Mouse (Mus musculus) lung, postnatal 0 days (tissue): ENCODE results near the gene Sdhc. TPM values are rescaled to one million over a fixed set of nuclear protein-coding genes. Genes with fewer than 3 reads are reported as not detected.

Experiments used
- ATAC-seq: fragments of 200-750 bp; cut with Nextera tagmentation; 2 replicates; pipeline ENCODE4 v1.8.0; 2017; ENCODE audit warnings: moderate library complexity
- DNase-seq: peaks from one replicate; pipeline ENCODE4 v3.0.0-alpha.2; 2016; ENCODE audit warnings: low spot score
- H3K27ac ChIP-seq: fragments of 300-500 bp; sonication (generic); 2 replicates; pipeline ENCODE4 v1.5.1; 2014; ENCODE audit warnings: antibody characterized with exemption, mild to moderate bottlenecking, low read length, mixed read lengths
- H3K27me3 ChIP-seq: fragments of 300-500 bp; sonication (generic); replicated peaks from 2 replicates; pipeline ENCODE4 v1.6.1; 2014; ENCODE audit warnings: low read length, mixed read lengths; ENCODE audit not compliant: insufficient read depth
- H3K36me3 ChIP-seq: fragments of 300-500 bp; sonication (generic); 2 replicates; pipeline ENCODE4 v1.6.1; 2014; ENCODE audit warnings: low read length, mixed read lengths; ENCODE audit not compliant: insufficient read depth
- H3K4me1 ChIP-seq: fragments of 300-500 bp; sonication (generic); 2 replicates; pipeline ENCODE4 v1.6.1; 2014; ENCODE audit warnings: antibody characterized with exemption, low read depth, low read length, mixed read lengths; ENCODE audit not compliant: insufficient read depth
- H3K4me2 ChIP-seq: fragments of 300-500 bp; sonication (generic); replicated peaks from 2 replicates; pipeline ENCODE4 v1.6.1; 2014; ENCODE audit warnings: low read depth, mild to moderate bottlenecking, low read length, moderate library complexity, mixed read lengths
- H3K4me3 ChIP-seq: fragments of 300-500 bp; sonication (generic); 2 replicates; pipeline ENCODE4 v1.5.1; 2014; ENCODE audit warnings: low read depth, low read length
- H3K9ac ChIP-seq: fragments of 300-500 bp; sonication (generic); replicated peaks from 2 replicates; pipeline ENCODE4 v1.6.1; 2014; ENCODE audit warnings: low read depth, mild to moderate bottlenecking
- H3K9me3 ChIP-seq: fragments of 300-500 bp; sonication (generic); 2 replicates; pipeline ENCODE4 v1.6.1; 2016; ENCODE audit warnings: low read length, mixed read lengths
- CTCF ChIP-seq: IDR thresholded peaks from 2 replicates; pipeline ENCODE4 v1.5.1; 2016; ENCODE audit warnings: antibody characterized with exemption, mild to moderate bottlenecking
- EP300 ChIP-seq: IDR thresholded peaks from 2 replicates; pipeline ENCODE4 v1.6.1; 2016; ENCODE audit warnings: antibody characterized with exemption, mild to moderate bottlenecking, control low read depth
- WGBS: fragments of 180-500 bp; shearing (Covaris S2); extraction: QIAGEN DNeasy Blood & Tissue Kit; methylation state at CpG from one replicate; pipeline ENCODE4 v1.1.7; 2014; 5-methylcytosine and 5-hydroxymethylcytosine counted together
- polyA plus RNA-seq: library from polyadenylated mRNA; unstranded; fragments of >200 nt; fragmentation: Nextera tagmentation; extraction: Ambion mirVana; gene quantifications from 2 replicates; pipeline ENCODE4 v1.2.1, GENCODE M21; 2015

Gene Sdhc
- polyA plus RNA-seq, 1 experiment from 2014 or later: 157 TPM

GRCm38 (mm10) chr1:171102547-171103177 lies 47.7 kb downstream of the Sdhc start:
- Histone ChIP-seq H3K4me3 (peak overlapping the region; percentile 60), H3K9me3 (no peaks in the 10 kb centered on the region), H3K4me1 (no peaks in the 10 kb centered on the region), H3K36me3 (no peaks in the 10 kb centered on the region), H3K27me3 (no peaks in the 10 kb centered on the region), H3K4me2 (peak overlapping the region; percentile 58), H3K27ac (no peak overlapping the region), H3K9ac (0 out of 2 replicates have a peak overlapping the region, but pooled peaks have one; percentile 16)
- peak; percentile 91 for ATAC-seq
- TF ChIP-seq CTCF (no peak), EP300 (no peak)
- WGBS: 0% methylated on average over 35 of the region's 35 CpGs
- DNase-seq: peak; percentile 85

GRCm38 (mm10) chr1:171101733-171102546 lies 48.5 kb downstream of the Sdhc start:
- DNase-seq (peak; percentile 77), ATAC-seq (peak; percentile 86)
- H3K4me1 ChIP-seq: no peaks in the 10 kb centered on the region
- no peaks in the 10 kb centered on the region for H3K27me3 ChIP-seq
- H3K9ac ChIP-seq: no peak overlapping the region
- no peaks in the 10 kb centered on the region for H3K36me3 ChIP-seq
- H3K4me3 ChIP-seq: peak overlapping the region; percentile 60
- H3K27ac ChIP-seq: no peak overlapping the region
- no peaks in the 10 kb centered on the region for H3K9me3 ChIP-seq
- H3K4me2 ChIP-seq: peak overlapping the region; percentile 58
- WGBS: under 1% methylated on average over 40 of the region's 40 CpGs
- TF ChIP-seq EP300 (no peak), CTCF (peak; percentile 53)

GRCm38 (mm10) chr1:171101033-171101432 lies 49.4 kb downstream of the Sdhc start:
- H3K4me2 ChIP-seq: no peak overlapping the region
- no peaks in the 10 kb centered on the region for H3K27me3 ChIP-seq
- ATAC-seq (no peak), DNase-seq (no peak)
- H3K36me3 ChIP-seq: no peaks in the 10 kb centered on the region
- H3K27ac ChIP-seq: no peak overlapping the region
- H3K4me3 ChIP-seq: no peak overlapping the region
- no peak overlapping the region for H3K9ac ChIP-seq
- H3K4me1 ChIP-seq: no peaks in the 10 kb centered on the region
- TF ChIP-seq EP300 (no peak), CTCF (no peak)
- no peaks in the 10 kb centered on the region for H3K9me3 ChIP-seq
- 26% methylated on average over 2 of the region's 2 CpGs for WGBS

- DNase-seq: no peak
- H3K36me3 ChIP-seq: no peaks in the 10 kb centered on the region
- 37% methylated on average over 2 of the region's 2 CpGs for WGBS
- ATAC-seq: no peak
- no peak overlapping the region for H3K27ac ChIP-seq
- H3K27me3 ChIP-seq: no peaks in the 10 kb centered on the region
- H3K4me1 ChIP-seq: no peaks in the 10 kb centered on the region
- H3K4me3 ChIP-seq: no peak overlapping the region
- TF ChIP-seq CTCF (no peak), EP300 (no peak)
- no peaks in the 10 kb centered on the region for H3K9me3 ChIP-seq
- H3K9ac ChIP-seq: no peak overlapping the region
- no peak overlapping the region for H3K4me2 ChIP-seq
Observed at GRCm38 (mm10) chr1:171097612-171098011, 52.8 kb downstream of the Sdhc start.

GRCm38 (mm10) chr1:171097136-171097535 lies 53.3 kb downstream of the Sdhc start:
- ATAC-seq: no peak
- no peak for TF ChIP-seq CTCF
- no peak for TF ChIP-seq EP300
- no peak overlapping the region for H3K4me3 ChIP-seq

GRCm38 (mm10) chr1:171096110-171096964 lies 54.1 kb downstream of the Sdhc start:
- no peak overlapping the region for H3K27ac ChIP-seq
- no peak overlapping the region for H3K4me3 ChIP-seq
- ATAC-seq: peak; percentile 72
- no peaks in the 10 kb centered on the region for H3K9me3 ChIP-seq
- H3K4me2 ChIP-seq: peak overlapping the region; percentile 30; the same call in 1 of the 2 replicates
- no peak for TF ChIP-seq CTCF
- TF ChIP-seq EP300: 0 out of 2 replicates have a peak, but pooled peaks have one; percentile 13
- 17% methylated on average over 10 of the region's 10 CpGs for WGBS
- no peaks in the 10 kb centered on the region for H3K27me3 ChIP-seq
- peak; percentile 71 for DNase-seq
- H3K36me3 ChIP-seq: no peaks in the 10 kb centered on the region
- no peak overlapping the region for H3K9ac ChIP-seq
- no peaks in the 10 kb centered on the region for H3K4me1 ChIP-seq

More at GRCm38 (mm10) chr1:171097136-171097535, 53.3 kb downstream of the Sdhc start:
- no peaks in the 10 kb centered on the region for H3K4me1 ChIP-seq
- no peak overlapping the region for H3K27ac ChIP-seq
- H3K4me2 ChIP-seq: no peak overlapping the region
- H3K9me3 ChIP-seq: no peaks in the 10 kb centered on the region
- no peaks in the 10 kb centered on the region for H3K36me3 ChIP-seq
- no peak for DNase-seq
- H3K27me3 ChIP-seq: no peaks in the 10 kb centered on the region
- no peak overlapping the region for H3K9ac ChIP-seq
